Mouse (Mus musculus): Measurements from ENCODE around the gene Fam102a.

Gene Fam102a

DNA sequence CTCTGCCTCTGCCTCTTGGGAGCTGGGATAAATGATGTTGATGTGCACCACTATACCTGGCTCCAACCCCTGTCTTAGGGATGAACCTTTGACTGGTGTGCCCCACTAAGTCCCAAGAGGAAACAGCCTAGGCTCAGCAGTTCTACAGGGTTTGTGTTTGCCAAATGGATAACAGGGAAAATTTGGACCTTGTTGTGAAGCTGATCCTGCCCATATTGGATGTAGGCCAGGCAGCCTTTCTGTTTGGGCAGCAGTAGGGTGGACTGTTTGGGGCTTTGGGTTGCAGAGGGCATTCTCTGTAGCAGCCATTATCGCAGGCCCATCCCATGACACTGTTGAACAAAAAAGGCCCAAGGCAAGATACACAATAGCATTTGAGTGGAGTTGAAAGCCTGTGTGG is 11.8 kb downstream of the Fam102a start:
- DNase-seq (ENCODE audit: low read depth): no peak

DNA sequence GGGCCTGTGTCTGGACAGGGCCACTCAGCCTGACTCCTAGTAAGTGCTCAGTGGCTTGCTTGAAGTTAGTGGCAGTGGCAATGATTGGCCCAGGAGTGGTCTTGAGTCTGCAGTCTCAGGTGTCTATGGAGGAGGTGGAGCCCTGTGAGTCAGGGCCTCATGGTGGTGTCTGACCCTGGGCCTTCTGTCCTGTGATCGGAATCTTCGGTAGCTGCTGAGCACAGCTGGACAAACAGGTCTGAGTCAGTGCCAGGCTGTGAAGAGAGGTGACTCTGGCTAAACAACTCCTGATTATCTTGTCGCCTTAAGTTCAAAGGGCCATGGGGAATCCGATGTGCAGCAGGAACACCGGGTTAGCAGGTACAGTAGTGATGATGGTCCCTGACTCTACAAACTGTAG is 12.2 kb downstream of the Fam102a start:
- DNase-seq (ENCODE audit: low read depth): no peak

DNA sequence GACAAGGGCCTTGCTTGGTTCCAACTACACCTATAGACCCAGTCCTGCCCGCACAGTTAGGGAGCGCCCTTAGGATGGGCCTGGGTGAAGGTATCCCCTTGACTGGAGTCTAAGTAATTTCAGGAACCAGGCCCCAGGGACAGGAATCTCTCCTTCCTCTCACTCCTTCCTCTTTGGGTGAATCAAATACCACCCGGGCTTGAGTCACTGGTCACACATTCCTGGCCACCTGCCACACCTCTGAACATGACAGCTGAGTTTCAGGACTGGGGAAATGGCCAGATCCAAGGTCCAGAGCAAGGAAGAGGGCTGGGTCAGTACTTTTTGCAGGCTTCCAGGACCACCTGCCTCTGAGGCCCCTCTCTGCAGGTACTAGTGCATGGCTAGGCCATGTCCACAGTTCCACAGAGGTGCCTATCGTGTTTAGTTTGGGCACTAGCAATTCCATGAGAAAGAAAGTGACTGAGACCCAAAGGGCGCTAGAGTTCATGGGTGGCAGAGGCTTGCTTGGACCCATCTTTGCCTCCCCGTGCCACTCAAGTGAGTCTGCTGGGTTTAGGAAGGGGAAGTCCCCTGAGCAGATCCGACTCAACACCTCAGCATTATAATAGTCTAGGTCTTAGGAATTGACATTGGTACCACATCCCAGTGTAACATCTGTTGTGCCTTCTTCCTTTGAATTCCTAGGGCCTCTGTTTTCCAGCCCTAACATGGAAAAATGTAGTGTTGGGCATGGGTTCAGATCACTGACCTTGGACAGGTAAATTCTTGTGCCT is 13.0 kb downstream of the Fam102a start:
- no peak for DNase-seq (ENCODE audit: low read depth)

DNA sequence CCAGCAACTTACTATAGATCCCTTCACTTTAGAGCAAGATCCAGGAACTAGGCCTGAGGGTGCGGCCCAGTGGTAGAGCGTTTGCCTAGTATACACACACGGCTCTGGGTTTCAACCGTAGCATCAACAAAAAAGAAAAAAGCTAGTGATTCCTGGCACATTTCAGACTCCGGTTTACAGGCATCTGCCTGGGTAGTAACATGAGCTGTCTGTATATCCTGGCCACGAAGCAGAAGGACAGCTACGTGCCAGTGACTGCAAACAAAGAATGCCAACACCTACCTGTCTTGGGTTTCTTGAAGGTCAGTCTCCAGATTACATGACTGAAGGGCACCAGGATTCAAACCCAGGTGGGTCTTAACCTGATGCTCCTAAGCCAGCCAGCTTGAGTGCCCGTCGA is 14.0 kb downstream of the Fam102a start:
- no peak for DNase-seq (ENCODE audit: low read depth)

DNA sequence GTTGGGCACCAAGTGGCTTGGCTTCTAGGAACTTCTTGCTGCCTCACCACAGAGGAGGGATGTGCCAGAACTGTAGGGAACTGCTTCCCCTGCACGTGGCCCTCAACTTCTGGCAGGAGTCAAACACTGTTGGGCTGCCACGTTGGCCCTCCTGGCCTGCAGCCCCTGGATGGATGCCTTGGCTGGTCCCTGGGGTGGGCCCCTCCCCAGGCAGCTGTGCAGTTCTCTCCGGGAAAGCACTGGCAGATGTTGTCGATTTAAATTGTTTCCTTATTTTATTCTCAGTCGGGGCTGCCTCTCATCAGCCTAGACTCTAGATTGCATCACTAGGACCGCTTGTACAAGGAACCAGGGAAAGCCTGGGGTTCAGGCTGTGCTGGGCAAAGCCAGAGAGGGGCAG is 14.6 kb downstream of the Fam102a start:
- DNase-seq (ENCODE audit: low read depth): no peak

DNA sequence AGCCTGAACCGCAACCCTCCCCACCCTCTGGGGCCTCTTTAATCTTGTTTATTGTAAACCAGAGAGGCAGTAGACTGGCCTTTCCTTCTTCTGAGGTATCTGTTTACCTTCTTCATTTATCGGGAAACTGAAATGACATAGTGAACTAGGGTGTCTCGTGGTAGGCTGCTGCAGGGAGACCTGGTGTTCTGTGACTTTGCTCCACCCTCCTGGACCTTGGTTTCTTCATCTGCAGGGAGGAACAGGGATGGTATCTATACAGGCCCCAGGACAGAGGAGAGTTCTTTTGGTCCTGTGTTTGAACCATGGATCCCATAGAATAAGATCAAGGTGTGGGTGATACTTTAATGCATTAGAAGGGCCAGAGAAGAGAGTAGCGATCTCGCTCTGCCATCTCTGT is 16.1 kb downstream of the Fam102a start:
- no peak for DNase-seq (ENCODE audit: low read depth)

DNA sequence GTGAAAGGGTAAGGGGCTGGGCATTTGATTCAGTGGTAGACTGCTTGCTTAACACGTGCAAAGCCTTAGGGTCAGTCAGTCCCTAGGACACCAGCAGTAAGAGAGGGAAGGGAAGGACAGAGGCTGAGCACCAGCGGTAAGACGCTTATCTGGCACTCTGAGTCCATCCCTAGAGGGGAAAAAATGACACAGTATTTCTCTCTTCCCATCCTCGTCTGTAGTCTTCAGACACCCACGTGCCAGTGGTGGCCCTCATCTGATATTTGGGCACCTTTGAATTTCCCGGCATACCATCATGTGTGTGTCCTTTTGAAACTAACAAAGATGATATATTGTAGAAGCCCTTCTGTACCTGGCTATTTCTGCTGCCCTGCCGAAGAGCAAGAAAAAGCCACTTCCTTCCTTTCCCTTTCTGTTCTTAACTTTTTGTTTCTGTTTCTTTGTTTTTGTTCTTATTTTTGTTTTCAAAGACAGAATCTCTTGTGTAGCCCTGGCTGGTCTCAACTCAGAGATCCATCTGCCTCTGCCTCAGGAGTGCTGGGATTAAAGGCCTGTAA is 18.5 kb downstream of the Fam102a start:
- DNase-seq (ENCODE audit: low read depth): no peak

DNA sequence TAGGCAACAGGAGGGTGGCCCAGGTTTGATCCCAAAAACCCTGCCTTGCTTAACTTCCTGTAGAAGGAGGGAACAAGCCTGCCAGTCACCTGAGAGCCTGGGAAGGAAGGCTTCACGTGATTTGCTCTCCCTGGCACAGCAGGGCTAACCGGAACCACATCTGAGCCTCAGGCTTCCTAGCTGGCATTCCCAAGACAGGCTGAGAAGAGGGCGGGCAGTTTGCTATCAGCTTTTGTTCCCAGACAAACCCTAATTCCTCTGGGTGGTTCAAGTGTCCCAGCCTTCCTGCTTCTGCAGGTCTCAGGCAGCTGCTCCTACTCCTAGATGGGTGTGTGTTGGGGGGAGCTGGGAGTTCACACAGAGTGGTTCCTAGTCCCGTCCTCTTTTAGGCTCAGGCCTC is 20.4 kb downstream of the Fam102a start:
- no peak for DNase-seq (ENCODE audit: low read depth)

DNA sequence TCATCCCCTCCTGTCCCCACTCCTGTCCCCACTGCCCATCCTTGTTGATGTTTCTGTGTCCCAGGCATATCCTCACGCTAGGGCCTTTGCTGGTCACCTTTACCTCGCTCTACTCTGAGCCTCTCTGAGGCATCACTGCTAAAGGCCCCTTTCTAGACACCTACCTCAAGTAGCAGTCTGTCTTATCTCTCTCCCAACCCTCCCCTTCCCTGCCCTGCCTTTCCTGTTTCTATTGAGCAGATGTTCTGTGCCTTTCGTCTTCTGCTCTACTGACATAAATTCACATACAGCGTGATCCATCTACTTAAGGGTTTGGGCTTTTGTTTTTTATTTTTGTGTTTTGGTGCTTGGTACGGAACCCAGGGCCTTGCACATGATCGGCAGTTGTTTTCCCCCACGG is 20.9 kb downstream of the Fam102a start:
- no peak for DNase-seq (ENCODE audit: low read depth)

DNA sequence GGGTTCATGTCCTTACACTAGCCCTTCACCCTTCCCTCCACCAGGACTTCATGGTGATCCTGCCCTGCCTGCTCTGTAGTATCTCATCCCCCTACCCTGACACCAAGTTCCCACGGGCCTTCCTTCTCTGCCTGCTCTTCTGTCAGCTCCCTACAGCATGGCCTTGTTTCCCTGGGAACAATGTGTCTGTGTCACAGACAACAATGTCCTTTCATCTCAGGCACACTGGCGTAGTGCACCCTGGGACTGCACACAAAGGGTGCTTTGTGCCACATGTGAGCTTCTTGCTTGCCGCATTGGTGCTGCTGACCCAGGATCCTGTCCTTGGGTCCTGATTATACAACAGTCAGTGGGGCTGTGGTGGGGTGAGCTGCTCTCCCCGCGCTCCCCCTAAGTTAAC is 24.4 kb downstream of the Fam102a start:
- DNase-seq (ENCODE audit: low read depth): no peak

DNA sequence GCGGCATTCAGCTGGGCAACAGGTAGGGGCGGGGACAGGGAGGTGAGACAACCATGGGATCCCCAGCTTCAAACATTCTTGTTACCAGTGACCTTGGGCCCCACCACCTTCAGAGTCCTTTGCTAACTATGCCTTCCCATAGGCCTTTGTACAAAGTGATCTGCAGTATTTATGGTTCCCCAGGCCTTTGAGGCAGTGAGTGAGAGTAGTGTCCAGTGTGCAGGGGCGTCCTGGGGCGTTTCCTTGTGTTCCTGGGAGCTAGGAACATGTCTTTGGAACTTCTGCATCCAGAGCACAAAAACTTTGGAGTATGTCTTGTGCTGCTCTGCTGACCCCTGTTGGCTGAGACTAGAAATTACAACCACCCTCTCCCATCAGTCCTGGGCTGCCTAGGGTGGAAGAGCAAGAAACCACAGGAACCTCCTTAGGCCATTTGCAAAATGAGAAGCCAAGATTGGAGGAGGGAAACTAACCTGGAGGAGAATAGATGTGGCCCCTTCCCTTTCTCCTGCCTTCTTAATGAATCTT is 31.5 kb downstream of the Fam102a start:
- peak; percentile 67 for DNase-seq (ENCODE audit: low read depth)

DNA sequence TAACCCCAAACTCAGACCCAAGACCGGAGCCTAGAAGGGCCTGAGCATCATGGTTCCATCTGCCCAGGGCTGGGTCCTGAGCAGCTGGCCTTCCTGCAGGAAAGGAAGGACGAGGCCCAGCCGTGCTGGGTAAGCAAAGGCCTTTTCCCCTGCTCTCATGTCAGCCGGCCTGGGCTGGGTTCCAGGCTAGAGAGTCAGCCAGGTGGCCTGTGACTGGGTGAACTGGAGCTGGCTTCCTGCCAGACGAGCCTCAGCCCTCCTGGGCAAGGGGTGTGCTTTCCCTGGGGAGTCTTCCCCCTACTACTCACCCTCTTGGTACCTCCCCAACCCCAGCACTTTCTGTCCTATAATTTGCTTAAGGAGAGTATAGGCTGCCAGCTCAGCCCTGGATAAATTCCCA is 33.0 kb downstream of the Fam102a start:
- DNase-seq (ENCODE audit: low read depth): no peak

DNA sequence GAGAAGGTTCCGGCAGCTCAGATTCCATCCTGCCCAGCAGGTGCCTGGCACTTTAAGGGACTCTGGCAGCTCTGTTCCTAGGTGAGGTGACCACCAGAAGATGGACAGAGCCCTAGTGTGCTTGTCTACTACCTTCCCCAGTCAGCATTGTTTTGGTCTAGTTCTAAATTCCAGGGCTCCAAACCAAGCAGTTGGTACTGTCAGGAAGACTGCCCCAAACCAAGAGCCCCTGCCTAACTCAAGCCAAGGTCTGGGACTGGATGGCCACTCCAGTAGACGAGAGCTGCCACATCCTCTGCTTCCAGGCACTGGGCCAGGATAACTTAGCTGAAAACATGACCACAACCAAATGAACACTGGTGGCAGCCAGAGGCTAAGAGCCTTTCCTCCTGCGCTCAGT is 33.8 kb downstream of the Fam102a start:
- DNase-seq (ENCODE audit: low read depth): no peak

DNA sequence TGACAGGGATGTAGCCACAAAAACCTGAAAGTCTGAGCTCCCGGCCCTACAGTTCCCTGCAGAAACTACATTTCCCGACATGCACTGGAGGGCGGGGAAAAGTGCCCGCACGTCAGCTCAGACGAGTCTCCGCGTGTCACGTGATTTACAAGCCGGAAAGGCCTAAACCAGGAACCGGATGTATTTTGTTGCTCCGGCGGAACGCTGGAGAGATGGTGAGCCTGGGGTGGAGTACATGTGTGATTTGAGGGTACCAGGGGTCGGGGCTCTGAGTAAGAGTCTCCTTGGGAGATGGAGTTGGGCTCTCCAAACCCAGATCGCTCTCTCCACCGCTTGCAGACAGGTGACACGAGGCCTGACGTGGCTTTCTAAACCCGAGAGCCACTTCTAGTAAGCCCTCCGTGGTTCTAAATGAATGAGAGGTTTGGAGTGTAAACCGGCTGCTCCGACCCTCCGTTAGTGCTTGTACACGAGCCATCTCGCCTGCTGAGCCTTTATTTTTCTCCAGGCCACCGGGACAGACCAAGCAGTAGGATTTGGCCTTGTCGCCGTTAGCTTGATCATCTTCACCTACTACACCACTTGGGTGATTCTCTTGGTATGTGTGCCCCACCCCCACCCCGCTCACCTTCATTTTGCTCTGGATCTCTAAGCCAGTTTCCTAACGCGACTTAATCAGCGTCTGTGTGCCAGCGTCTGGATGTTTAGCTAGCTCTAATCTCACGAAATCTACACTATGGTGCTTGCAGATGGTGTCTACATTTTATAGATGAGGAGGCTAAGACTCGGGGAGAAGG is 35.8 kb downstream of the Fam102a start, which contains the start of gene Dpm2:
Gene Dpm2, plus strand, starts transcription at position 161 of the 797 bp plus-strand sequence.
- peak; percentile 88 for DNase-seq (ENCODE audit: low read depth)

DNA sequence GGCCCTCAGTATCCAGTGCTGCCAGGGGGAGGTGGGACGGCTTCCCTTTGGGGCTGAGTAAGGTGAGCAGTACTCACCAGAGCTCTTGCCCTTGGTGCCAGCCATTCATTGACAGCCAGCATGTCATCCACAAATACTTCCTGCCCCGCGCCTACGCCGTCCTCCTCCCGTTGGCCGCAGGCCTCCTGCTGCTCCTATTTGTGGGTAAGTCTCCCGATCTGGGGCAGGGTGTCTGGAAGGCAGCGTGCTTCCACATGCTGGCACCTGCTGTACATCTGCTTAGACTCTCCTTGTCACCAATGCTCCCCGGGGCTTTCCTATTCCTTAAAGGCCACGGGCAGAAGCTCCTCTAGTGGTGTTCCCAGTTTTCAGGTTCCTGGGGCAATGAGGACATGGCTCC is 37.1 kb downstream of the Fam102a start:
- DNase-seq (ENCODE audit: low read depth): no peak

DNA sequence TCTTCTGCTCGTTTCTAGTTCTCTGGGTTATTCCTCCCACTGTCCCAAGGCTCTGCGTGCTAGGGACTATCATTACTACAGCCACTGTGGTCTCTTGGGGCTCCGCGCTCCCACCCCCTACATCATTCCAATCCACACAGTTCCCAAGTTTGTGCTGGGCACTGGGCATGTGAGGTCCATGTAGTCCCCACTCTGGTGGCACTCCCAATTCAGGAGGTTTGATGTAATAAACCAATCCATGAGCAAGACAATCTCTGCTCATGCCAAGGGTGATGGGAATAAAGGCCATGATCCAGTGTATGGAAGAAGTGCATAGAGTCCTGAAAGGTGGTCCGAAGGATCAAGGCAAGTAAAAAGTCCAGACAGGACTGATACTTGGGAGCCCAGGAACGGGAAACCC is 39.4 kb downstream of the Fam102a start, which contains the start of gene Pip5kl1:
Gene Pip5kl1, plus strand, starts transcription at position 301 of the 400 bp plus-strand sequence.
- no peak for DNase-seq (ENCODE audit: low read depth)

DNA sequence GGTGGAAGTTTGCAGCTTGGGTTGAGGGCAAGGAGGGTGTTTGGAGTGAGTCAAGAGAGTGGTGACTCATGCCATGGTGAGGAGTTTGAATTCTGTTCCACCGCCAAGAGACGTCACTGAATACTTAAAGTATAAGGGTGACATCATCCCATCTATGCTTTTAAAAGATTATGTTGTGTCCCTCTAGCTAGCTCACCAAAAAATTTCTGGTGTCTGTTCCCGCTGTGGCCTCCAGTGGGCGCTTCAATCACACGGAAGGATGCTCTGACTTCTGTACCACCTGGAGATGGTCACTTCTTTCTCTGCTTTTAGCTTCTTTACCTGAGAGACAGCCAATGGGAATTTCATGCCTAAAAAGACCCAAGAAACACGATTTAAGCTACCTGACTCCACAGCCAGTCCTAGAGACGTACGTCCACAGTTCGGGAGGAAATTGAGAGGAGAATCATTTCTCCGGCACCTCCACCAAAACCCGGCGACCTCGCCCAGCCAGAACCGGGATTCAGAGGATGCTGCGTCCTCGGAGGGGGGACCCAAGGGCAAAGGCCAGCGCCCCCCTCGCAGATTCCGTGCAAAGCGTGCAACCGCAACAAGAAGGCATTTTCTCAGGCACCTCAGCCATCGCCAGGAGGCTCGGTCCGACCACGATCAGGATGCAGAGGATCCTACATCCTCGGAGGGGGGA is 39.9 kb downstream of the Fam102a start:
- peak; percentile 70 for DNase-seq (ENCODE audit: low read depth)

DNA sequence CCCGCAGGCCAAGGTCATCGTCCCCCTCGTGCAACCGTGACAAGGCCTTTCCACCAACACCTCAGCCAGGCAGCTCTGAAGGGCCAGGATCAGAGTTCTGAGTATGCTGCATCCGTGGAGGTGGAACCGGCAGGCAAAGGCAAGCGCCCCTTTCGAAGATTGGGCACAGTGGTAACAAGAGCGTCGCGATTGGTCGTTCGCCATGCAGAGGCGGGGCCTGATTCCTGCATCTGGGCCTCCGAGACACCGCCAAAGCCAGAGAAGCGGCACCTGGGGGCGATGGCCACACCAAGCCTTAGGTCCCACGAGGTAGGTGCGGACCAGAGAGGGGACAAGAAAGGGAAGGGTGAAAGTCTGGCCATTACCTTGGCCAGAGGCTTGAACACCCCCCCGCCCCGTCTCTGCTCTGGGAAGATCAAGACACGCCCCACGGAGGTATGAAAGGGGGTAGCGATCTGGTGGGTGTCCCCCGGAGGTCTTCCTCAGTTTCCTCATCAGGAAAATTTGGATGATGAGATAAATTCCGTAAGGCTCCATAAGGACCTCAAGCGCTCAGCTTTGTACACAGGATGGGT is 40.5 kb downstream of the Fam102a start, which contains the start of gene 9430097D07Rik:
Gene 9430097D07Rik, minus strand, starts transcription at position 99 of the 575 bp plus-strand sequence.
- DNase-seq (ENCODE audit: low read depth): peak; percentile 60

DNA sequence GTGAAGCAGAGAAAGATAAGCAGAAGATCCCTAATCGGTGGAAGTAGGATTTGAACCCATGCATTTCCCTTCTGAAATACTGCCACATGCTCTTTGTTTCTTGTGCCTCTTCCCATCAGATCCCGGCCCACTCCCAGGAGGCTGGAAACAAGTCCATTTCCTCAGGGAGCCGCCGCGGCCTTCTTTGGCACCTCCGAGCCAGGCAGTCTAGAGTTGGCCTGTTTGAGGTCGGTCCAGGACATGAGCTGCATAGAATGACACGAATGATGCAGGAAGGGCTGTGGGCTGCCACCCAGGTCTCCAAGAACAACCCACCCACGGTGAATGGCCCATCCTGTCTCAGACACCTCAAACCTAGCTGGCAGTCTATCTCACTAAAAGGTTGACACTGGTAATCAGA is 41.4 kb downstream of the Fam102a start:
- no peak for DNase-seq (ENCODE audit: low read depth)

DNA sequence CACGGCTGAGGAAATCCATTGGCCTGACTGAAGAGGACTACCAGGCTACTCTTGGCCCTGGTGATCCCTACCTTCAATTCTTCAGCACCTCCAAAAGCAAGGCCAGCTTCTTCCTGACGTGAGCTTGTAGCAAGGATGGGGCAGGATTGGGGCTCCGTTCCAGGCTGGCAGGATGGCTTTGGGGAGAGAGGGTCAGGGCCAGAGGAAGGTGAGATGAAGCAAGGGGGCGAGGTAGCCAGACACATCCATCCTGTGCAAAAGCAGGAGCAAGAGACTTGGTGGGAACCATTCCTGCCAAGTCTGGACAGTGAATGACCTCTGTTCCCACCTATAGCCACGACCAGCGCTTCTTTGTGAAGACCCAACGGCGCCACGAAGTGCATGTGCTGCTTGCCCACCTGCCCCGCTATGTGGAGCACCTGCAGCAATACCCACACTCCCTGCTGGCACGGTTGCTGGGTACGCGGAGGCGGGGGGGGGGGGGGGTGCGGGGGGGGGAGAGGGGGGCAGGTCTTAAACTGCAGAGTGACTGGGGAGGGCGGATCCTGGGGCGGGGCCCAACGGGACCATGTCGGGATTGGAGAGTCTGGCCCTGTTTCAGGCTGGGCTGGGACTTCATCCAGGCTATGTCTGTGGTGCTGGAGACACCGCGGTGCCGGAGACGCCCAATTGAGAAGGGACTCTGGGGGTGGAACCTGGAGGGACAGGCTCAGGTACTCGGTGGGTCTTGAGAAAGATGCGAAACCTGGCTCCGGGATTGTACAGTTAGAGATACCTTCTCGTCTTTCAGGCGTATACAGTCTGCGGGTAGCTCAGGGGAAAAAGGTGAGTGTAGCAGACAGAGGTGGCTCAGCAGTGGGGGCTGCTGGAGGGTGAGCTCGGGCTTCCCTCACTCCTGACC is 43.3 kb downstream of the Fam102a start:
- DNase-seq (ENCODE audit: low read depth): no peak
